Mouse (Mus musculus): ENCODE data around the gene Kdelc1. TPM values are rescaled to one million over a fixed set of nuclear protein-coding genes. Genes with fewer than 3 reads are reported as not detected.

Gene Kdelc1
- total RNA-seq, 2 experiments from 2014 or later = 21.0 to 21.8 TPM

- no peak for DNase-seq
Observed at GRCm38 (mm10) chr1:44063439-44063838, 55.2 kb downstream of the Kdelc1 start.

- DNase-seq = no peak
Observed at GRCm38 (mm10) chr1:44061836-44062235, 56.8 kb downstream of the Kdelc1 start, which contains the start of gene Gm8251. Gm8251 (minus strand) TSS chr1:44061936.

- DNase-seq = no peak
Observed at GRCm38 (mm10) chr1:44057805-44058204, 60.8 kb downstream of the Kdelc1 start.

Other genes with a start within 250 kb of the Kdelc1 start
- 10 to 100 TPM; 42.7 to 49.8 TPM for gene Tpp2, start 185.2 kb downstream of the Kdelc1 start, total RNA-seq (2021)
- gene Mettl21c, start 98.8 kb downstream of the Kdelc1 start, total RNA-seq (2021) = 1 to 10 TPM; 1.5 to 1.6 TPM
- gene Gm8251, start 56.9 kb downstream of the Kdelc1 start, total RNA-seq (2021) = under 1 TPM in 1 of 2 experiments, not detected in 1; 0.03 TPM
- 10 to 100 TPM; 15.3 to 17.3 TPM for gene Tex30, start 16.4 kb downstream of the Kdelc1 start, total RNA-seq (2021)
- 10 to 100 TPM; 13.2 to 19.4 TPM for gene Bivm, start 149 bp upstream of the Kdelc1 start, total RNA-seq (2021)
- 10 to 100 TPM; 15.8 to 20.3 TPM for gene Ercc5, start 28.9 kb upstream of the Kdelc1 start, total RNA-seq (2021)
- gene Mettl21e, start 100.2 kb upstream of the Kdelc1 start, total RNA-seq (2021) = under 1 TPM in 1 of 2 experiments, not detected in 1; 0.21 TPM